Mouse (Mus musculus): ENCODE data around the gene Adam11.
A peak's percentile ranks its signal among the peaks of the same experiment; 100 is the strongest.

Gene Adam11

DNA sequence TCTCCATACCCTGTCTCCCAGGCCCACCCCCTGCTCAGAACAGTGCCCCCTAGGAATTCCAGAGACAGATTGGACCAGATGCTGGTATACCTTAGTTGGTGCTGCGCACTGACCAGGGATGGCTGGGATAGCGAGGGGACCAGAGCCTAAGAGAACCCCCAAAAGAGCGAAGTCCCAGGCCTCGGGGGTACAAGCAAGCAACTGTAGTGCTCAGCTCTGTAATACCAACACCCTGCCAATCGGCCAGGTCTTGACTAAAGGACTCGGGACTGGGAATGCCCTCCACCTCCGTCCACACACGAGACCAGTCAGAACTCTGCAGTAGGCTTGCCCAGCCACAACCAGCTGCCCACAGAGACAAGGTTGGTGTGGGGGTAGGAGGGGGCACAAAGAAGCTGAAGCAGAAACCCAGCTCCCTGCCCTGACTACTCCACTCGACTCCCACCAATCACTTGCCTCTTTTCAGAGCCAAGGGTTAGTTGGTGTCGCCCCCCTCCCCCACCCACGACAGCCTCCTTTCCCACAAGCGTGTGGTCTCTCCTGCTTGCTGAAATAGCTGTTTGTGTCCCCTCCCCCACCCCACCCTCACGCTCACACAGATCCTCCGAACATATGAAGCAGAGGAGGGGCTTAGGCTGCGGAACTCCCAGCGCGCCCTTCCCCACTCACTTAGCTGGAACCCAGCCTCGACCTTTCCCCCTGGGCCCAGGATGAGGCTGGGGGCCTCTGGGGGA lies 7.5 kb upstream of the Adam11 start:
- no peak for DNase-seq (ENCODE audit: low spot score)

DNA sequence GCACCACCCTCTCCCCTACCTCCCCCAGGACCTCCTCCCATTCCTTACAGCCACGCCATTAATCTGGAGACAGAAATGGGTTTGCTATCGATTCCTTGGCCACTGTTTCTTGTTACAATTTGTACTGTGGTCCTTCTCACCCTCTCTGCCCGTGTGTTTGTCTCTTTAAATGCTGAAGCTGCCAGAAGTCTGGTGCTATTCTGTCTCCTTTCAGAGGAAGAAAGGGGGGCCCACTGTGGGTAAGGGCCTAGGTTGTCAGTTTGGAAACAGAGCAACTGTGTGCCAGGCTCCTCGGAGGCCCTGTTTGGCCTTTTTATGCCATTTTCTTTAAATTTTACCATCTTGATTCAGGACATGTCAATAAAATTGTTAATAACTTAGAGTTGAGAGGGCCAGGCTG lies 6.8 kb upstream of the Adam11 start:
- DNase-seq (ENCODE audit: low spot score), result no peak

DNA sequence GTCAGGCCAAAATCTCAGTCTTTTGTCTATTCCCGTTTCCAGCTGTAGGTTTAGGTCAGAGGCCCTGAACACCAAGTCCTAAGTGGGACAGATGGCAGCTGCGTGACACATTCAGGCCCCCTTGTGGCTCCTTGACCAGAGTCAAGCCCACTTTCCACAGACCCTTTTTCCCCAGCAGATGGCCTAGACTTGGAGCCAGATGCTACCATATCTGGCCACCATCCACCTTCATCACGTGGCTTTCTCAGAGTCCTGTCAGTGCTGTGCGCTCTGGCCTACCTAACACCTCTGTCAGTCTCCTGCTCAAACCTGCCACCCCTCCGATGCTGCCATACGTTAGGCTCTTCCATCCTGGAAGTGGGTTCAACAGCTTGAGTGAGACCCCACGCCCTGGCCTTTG lies 5.8 kb upstream of the Adam11 start:
- DNase-seq (ENCODE audit: low spot score), result no peak

DNA sequence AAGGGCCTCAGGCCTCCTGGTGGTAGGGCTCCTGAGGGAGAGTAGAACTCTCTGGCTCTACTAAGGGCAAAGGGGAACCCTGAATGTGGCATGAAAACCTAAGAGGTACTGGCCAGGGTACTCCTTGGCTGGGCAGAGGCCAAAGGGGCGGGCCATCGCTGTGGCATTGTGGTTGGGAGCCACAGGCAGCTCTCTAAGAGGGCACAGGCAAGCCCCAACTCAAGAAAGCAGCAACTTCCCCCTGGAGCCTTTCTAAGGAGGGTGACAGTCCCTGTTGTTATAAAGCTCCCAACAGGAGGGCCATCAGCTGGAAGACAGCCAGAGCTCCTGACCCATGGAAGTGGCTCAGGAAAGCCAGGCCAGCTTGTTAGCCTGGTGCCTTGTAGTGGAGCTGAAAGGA lies 2.3 kb upstream of the Adam11 start:
- no peak for DNase-seq (ENCODE audit: low spot score)

DNA sequence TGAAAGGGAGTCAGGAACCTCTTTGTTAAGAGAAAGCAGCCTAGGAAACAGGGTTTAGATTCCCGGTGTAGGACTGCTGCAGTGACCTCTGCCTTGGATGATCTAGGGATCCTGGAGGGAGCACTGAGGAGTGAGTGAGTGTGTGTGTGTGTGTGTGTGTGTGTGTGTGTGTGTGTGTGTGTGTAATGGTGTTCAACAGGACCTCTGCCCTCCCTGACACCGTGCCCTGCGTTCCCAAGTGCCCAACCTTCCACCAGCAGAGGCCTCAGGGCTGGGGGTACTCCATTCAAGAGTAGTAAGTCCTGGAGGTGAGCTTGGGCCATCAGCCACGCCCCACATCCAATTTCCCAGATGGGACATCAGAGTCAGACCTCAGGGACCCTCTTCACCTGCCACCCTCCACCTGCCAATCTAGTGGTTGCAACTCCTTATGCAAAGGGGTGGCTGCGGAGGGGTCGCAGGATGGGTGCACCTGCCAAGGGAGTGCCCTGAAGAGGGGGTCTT lies 382 bp upstream of the Adam11 start:
- DNase-seq (ENCODE audit: low spot score), result no peak

DNA sequence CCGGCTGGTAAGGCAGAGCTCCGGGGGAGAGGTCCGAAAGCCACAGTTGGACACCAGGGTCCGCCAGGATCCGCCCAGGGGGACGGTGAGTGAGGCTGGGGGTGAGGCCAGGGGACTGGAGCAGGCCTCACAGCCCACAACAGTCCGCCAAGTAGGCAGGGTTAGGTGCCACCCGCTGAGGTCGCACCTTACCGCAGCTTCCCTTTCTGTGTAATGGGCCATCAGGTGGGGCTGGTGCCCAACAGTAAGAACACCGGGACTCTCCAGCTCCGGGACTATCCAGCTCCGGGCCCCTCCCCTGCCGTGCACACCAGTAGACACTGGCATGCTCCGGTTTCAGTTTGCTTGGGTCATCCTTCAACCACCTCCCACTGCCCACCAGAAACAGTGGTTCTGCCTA lies 1.0 kb downstream of the Adam11 start:
- DNase-seq (ENCODE audit: low spot score), result no peak

DNA sequence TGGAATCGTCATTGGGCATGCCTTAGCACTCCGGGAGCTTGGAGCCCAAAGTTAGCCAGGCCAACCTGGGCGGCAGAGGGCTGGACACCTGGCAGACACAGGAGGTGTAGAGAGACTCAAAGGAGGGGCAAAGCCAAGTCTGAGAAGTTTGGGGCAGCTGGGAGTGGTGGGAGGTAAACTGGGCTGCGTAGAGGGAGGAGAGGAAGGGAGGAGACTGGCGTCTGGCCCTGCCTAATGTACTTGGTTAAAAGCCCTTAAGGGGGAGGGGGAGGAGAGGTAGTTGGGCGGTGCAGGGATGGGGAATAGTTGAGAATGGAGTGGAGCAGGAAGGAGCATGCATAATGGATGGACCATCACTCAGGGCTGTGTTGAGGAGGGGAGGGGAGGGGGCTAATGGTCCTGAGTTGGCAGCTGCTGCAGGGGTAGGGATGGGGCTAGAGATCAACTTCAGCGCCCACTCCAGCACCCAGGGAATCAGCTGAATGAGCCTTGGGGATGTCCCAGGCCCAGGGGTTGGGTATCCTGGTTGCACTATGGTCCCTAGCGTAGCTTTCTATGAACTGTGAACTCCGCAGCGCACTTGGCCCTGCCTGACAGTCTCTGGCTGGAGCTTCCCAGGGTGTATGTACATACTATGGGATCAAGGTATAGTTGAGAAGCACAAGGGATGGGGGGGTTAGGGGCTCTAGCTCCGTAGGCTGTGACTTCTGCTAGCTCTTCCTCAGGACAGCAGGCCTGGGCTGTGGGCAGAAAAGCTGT lies 1.9 kb downstream of the Adam11 start:
- no peak for DNase-seq (ENCODE audit: low spot score)

DNA sequence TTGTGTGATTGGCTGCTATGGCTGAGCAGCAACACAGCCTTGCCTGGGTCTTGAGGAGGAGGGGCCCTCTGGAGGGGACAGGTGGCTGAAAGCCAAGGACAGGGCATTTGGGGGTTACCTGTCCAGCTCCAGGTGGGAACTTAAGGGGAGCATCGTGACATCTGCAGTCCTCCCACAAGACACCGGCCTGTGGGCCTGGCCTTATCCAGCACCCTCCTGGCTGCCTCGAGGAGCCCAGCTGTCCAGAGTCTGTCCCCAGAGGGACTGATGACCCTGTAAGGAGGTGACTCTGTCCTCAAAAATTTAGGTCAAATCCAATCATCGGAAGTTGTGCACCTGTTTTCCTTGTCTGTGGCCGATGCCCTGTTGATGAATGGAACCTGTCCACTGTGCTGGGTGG lies 4.2 kb downstream of the Adam11 start:
- no peak for DNase-seq (ENCODE audit: low spot score)

DNA sequence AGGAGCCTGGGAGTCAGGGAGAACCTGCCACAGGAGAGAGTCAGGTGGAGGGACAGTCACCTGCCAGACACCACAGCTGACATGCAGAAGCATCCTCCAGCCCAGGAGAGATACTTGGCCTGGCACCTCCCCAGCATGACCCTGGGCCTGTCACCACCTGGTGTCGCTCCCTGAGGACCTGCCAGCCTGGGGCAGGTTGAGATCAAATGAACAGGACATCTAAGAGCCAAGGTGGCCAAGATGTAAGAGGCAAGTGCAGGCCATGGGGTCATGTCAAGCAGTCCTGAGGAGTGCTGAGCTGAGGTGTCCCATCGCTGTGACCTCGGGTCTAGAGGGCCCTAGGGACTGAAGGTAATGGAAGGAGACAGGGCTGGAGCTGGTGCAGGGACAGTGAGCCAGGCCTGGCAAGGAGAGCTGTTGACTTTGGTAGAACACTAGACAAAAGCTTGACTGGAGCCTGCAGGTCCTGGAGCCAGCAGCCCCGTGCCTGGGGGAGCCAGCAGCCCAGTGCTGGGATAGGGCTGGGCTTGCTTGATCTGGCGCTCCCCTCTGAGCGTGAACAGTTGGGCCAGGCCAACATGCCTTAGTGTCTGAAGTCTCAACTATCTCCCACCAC lies 5.9 kb downstream of the Adam11 start:
- DNase-seq (ENCODE audit: low spot score), result no peak

DNA sequence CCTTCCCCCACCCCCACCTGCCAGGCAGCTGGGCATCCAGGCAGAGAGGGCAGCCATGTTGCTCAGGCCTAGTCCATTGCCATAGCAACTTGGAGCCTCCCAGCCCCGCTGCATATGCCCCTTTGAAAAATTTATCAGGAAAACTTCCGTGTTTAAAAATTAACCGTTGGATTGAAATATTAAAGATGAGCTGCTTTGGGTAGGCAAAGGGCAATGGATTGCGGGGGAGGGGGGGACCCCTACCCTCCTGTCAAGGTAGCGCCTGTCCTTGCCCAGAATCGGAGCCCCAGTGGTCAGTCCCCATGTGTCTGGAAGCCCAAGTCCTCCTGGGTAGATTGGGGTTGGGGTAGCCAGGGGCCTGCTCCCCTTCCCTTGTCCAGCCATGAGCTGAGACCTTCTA lies 7.9 kb downstream of the Adam11 start:
- no peak for DNase-seq (ENCODE audit: low spot score)

DNA sequence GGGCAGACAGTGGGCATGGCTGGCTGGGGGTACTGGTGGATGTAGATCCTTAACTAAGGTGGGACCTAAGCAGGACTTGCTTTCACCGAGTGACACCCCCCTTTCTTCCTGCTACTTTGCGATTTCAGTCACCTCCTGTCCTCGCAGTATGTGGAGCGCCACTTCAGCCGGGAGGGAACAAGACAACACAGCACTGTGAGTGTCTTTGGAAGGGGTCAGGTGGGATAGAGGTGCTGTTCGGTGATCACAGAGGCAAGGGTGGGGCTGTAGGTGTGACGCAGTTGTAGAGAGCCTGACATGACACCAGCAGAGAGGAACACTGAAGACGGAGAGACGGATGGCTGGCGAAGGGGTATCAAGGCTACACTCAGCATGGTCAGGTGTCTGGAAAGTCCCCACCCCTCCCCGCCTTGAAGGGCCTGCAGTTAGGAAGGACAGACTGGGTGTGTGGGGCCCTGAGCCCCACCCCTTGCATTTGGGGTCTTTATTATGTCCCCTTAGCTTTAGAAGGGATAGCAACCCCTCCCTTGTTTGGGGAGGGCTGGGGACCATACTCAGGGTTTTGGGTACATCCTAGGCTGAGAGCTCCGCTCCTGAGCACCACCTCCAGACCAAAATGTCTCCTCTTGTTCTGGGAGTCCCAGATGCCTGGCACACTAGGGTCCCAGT lies 8.9 kb downstream of the Adam11 start:
- DNase-seq (ENCODE audit: low spot score), result no peak

DNA sequence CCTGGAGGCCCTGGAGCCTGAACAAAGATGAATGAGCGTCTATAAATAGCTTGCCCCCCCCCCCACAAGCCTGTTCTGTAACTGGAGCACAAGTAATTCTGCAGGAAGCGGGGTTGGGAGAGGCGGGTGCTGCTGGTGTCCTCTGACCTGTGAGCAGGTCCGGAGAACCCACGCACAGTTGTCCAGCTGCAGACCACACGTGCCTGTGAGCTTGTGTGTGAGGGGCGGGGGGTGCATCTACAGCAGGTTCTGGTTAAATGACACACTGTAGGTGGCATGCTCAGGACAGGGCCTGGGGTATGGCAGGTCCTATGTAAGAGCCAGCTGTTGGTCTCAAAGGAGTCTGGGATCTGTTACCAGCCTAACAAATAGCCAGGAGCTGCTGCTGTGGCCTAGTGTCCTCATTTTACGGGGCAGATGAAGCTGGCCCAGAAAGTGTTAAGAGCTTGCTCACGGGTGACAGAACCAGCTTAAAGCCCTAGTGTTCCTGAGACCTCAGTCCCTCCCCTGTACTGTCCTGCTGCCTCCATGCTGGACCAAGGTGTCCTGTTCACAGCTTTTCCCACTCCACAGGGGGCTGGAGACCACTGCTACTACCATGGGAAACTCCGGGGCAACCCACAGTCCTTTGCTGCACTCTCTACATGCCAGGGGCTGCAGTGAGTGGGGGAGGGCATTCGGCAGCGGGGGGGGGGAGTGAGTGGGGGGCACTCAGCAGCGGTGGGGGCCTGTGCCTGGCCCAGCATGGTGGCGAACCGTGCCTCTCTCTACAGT lies 9.6 kb downstream of the Adam11 start:
- DNase-seq (ENCODE audit: low spot score), result no peak

DNA sequence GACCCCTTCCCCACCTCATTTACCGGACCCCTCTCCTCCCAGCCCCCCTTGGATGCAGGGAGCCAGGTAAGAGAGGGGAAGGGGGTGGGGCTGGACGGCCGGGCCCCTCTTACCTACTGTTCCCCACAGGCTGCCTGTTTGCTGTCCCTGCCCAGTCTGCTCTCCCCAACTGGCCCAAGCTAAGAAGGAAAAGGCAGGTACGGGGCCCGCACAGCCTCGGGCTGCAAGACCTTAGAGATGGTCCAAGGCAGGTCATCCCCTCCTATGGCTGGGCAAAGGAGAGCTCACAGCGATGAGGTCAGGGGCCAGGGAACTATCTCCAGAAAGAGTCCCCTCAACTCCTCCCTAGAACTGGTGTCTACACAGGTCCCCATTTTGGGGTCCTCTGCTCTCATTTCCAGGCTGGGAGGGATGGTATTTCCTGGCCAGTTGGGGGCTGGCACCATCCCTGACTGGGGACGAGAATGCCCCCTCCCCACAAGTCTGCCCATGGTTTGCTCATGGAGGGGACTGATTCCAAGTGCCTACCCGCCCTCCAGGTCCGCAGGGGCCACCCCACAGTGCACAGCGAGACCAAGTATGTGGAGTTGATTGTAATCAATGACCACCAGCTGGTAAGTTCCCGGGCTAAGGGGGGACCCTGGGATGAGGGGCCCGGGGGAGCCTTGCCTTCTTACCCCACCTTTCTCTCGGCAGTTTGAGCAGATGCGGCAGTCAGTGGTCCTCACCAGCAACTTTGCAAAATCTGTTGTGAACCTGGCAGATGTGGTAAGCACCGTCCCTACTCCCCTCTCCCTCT lies 10.9 kb downstream of the Adam11 start:
- no peak for DNase-seq (ENCODE audit: low spot score)

DNA sequence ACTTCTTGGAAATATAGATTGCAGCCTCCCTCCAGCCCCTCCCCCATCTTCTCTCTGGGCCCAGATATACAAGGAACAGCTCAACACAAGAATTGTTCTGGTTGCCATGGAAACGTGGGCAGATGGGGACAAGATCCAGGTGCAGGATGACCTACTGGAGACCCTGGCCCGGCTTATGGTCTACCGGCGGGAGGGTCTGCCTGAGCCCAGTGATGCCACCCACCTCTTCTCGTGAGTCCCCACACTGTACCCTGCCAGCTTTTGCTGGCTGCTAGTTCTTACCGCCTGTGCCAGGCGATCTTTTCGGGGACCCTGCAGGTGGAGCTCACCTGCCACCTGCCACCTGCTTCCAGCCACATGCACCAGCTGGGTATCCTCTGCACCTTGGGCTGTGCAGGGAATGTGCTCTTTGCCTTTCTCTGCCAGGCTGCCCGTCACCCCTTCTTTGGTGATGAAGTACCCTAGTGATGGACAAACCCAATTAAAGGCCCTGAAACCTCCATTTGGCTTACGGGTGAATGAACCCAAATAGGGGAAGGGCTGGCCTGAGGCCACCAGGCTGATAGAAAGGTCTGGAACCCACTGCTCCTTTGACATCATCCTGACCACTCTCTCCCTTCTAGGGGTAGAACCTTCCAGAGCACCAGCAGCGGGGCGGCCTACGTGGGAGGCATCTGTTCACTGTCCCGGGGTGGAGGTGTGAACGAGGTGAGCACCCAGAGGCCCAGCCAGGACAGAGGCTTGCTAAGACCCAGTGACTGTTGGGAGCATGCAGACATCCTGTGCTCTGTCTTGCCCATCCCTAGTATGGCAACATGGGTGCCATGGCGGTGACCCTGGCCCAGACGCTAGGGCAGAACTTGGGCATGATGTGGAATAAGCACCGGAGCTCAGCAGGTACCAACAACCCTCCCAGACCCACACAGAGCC lies 11.8 kb downstream of the Adam11 start:
- DNase-seq (ENCODE audit: low spot score), result no peak

DNA sequence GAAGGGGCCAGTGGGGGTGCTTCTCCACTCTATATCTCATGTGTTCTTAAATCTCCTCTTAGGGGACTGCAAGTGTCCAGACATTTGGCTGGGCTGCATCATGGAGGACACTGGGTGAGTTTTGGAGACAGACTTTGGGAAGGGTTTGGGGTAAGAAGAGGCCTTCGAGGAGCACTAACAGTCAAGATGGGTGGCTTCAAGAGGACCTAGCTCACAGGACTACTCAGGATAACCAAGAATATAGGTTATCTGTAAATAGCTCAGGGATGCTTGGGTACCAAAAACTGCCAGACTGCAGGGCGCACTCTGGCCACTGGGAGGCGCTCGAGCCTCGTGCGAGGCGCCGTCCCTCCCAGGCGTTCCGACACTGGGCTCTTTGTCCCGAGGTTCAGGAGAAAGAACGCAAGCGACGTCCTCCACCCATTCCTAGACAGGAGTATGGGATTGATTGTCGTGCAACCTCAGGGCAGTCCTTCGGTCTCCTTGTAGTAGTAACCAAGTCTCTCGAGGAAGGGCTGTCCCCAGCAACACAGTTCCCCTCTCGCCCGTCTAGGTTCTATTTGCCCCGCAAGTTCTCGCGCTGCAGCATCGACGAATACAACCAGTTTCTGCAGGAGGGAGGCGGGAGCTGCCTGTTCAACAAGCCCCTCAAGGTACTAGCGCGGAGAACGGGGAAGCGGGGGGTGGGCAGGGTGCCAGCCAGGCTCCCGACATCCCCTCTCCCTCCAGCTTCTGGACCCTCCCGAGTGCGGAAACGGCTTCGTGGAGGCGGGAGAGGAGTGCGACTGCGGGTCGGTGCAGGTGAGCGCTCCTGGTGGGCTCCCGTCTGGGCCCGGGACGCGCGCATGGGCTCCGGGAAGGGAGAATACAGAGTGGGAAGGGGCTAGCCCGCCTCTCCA lies 12.7 kb downstream of the Adam11 start:
- DNase-seq (ENCODE audit: low spot score), result peak; percentile 48

DNA sequence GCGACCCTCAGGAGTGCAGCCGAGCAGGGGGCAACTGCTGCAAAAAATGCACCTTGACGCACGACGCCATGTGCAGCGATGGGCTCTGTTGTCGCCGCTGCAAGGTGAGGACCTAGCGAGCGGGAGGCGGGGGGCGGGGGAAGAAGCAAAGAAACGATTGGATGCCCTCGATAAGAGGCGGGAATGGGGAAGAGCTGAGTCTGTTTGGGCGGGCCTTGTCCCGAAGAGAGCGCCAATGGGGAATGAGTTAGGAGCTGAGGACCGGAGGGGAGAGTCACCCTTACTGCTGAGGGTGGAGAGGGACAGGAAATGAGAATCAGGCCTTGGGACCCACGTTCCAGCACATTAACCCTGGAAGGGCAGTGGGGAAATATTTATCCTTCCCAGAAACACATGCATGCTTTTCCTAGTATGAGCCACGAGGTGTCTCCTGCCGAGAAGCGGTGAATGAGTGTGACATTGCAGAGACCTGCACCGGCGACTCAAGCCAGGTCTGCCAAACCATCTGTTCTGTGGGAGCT lies 13.4 kb downstream of the Adam11 start:
- DNase-seq (ENCODE audit: low spot score), result peak; percentile 67

DNA sequence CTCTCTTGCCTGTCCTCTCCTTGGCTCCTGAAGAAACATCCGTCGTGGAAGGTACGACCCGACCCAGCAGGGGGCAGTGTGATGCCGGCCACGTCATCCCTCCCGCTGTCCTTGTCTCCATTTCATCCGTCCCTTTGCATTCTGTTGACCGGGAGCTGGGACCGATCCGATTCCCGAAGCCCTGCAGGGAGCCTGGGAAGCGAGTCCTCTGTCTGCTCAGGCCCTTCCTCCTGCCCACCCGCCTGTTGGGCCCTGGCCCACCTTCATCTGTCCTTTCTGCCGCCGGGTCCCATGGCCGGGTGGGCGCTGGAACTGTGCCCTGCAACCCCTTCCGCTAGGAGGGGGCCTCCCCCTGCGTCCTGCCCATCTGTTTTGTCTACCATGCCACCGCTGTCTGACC lies 16.4 kb downstream of the Adam11 start:
- peak; percentile 55 for DNase-seq (ENCODE audit: low spot score)

DNA sequence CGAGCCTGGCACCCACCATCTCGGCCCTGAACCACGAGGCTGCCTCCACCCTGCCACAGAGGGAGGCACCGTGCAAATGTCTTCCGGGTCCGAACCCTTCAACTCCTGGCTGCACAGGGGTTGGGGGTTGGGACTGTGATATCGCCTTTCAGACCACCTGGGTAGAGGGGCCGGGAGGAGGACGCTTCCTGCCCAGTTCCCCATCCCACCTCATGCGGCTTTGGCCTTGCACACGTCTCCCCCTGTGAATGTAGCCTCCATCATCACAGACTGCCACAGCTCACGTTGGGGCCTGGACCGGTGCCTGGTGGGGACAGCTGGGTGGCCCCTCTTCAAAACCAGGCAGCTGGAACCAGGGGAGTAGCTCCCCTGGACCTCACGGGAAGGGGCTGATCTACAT lies 16.9 kb downstream of the Adam11 start:
- no peak for DNase-seq (ENCODE audit: low spot score)

DNA sequence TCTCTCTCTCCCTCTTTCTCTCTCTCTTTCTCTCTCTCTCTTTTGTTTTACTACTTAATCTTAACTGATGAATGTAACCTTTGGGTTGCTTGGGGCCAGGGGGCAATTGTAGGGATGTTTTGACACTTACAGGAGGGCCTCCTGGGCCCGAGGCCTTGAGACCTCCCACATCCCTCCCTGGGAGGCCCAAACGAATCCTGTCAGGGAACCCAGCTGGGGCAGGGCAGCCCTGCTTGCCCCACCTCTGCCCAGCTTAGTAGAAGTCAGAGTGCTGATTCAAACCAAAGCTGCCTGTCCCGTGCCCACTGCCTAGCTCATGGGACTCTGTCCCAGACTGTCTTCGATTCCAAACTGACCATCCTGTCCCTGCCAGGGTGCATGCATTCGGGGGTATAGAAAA lies 17.4 kb downstream of the Adam11 start:
- no peak for DNase-seq (ENCODE audit: low spot score)
